Mouse (Mus musculus) frontal cortex, postnatal 25 days (tissue): Measurements from ENCODE around the gene Cops9.

Source experiments
- DNase-seq, 2 experiments: peaks; one replicate each; pipeline ENCODE4 v3.0.0; 2022; ENCODE audit warnings: low spot score in 2 of 2

Gene Cops9

GRCm38 (mm10) chr1:92641514-92642272 lies at the start of gene Cops9:
TSS of gene Cops9 (minus strand) at chr1:92641985.
- peak; percentile 75 to 85 for DNase-seq

GRCm38 (mm10) chr1:92691166-92691844 lies 49.5 kb upstream of the Cops9 start:
- DNase-seq: no peak

- no peak for DNase-seq
Measured at GRCm38 (mm10) chr1:92686994-92687393, 45.2 kb upstream of the Cops9 start.

GRCm38 (mm10) chr1:92683151-92683550 lies 41.4 kb upstream of the Cops9 start:
- DNase-seq: peak in 1 of 2 experiments; percentile 39

GRCm38 (mm10) chr1:92680668-92681603 lies 39.2 kb upstream of the Cops9 start:
- DNase-seq: no peak

- DNase-seq: no peak
Measured at GRCm38 (mm10) chr1:92678757-92679156, 37.0 kb upstream of the Cops9 start.

- no peak for DNase-seq
Measured at GRCm38 (mm10) chr1:92676676-92676975, 34.8 kb upstream of the Cops9 start.

GRCm38 (mm10) chr1:92675932-92676675 lies 34.3 kb upstream of the Cops9 start:
- DNase-seq: no peak

GRCm38 (mm10) chr1:92673258-92673782 lies 31.5 kb upstream of the Cops9 start:
- DNase-seq: no peak

- DNase-seq: no peak
Measured at GRCm38 (mm10) chr1:92671326-92671725, 29.5 kb upstream of the Cops9 start.

- no peak for DNase-seq
Measured at GRCm38 (mm10) chr1:92669430-92669829, 27.6 kb upstream of the Cops9 start.

GRCm38 (mm10) chr1:92667106-92667505 lies 25.3 kb upstream of the Cops9 start:
- no peak for DNase-seq

- no peak for DNase-seq
Measured at GRCm38 (mm10) chr1:92659392-92659791, 17.6 kb upstream of the Cops9 start.

GRCm38 (mm10) chr1:92657025-92657820 lies 15.4 kb upstream of the Cops9 start:
- no peak for DNase-seq

GRCm38 (mm10) chr1:92654676-92655075 lies 12.9 kb upstream of the Cops9 start:
- DNase-seq: no peak

- no peak for DNase-seq
Measured at GRCm38 (mm10) chr1:92653179-92653578, 11.4 kb upstream of the Cops9 start.

- DNase-seq: no peak
Measured at GRCm38 (mm10) chr1:92651467-92651866, 9.7 kb upstream of the Cops9 start.

GRCm38 (mm10) chr1:92648673-92649072 lies 6.9 kb upstream of the Cops9 start, which contains the start of gene Otos:
TSS of gene Otos (minus strand) at chr1:92648841.
- DNase-seq: peak; percentile 53 to 71

GRCm38 (mm10) chr1:92648197-92648596 lies 6.4 kb upstream of the Cops9 start:
- no peak for DNase-seq

GRCm38 (mm10) chr1:92647752-92648151 lies 6.0 kb upstream of the Cops9 start:
- DNase-seq: peak; percentile 69 to 74
